Mouse (Mus musculus): Measurements from ENCODE around the gene Nck2. TPM values are rescaled to one million over a fixed set of nuclear protein-coding genes. Genes with fewer than 3 reads are reported as not detected.

Nck2 gene
- polyA plus RNA-seq (2015; fragmentation: Nextera tagmentation; extraction: Ambion mirVana), result 23.8 and 25.1 TPM in 2 replicates

GRCm38 (mm10) chr1:43444531-43444930 lies at the start of gene Nck2:
Gene Nck2 (plus strand): TSS chr1:43444579.

Other genes with a start within 250 kb of the Nck2 start
- 34.4 and 36.1 TPM in 2 replicates for gene Fhl2, start 247.6 kb upstream of the Nck2 start, polyA plus RNA-seq (2015; fragmentation: Nextera tagmentation; extraction: Ambion mirVana)

Measured in skeletal muscle tissue, postnatal 0 days (tissue).